26 mouse cellular contexts compared by ENCODE assay signal in the genomic region with DNA sequence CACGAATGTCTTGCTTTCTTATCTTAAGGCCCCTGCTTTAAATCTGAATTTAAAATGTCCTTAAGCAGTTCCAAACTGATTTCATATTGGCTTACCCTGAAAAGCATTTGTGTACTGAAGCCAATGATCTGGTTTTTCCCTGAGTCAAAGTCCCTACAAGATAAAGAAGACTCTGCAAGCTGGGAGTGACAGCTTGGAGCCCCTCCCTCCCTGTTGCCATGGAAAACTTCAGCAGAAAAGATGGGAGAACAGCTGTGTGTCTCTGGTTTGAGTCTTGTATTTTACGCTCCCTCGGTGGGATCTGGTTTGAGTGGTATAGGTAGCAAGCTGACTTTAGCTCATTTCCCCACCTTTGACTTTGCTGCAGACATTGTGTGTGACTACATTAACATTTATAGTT.
DNase-seq lines count a peak whose midpoint lies in the region; ATAC-seq lines count a peak whose summit lies in the region.
"Had no signal": no experiment of that assay in that cellular context is flagged by ENCODE, and none has a peak within 500 bp of the region (broad histone marks: within the 10 kb centered on the region; RNA-seq: fewer than 3 reads in every experiment).

No protein-coding gene starts in this region.

- H3K27me3 ChIP-seq in forebrain, embryonic 16.5 days (replicated peaks; ENCODE audit: control insufficient read depth, insufficient read depth, low read length): no peaks in the 10 kb centered on the region
- H3K27me3 ChIP-seq in forebrain, embryonic 10.5 days (ENCODE audit: poor library complexity, severe bottlenecking): no peaks in the 10 kb centered on the region
- H3K27me3 ChIP-seq: hindbrain, embryonic 12.5 days; intestine, embryonic 15.5 days; limb, embryonic 12.5 days; liver, embryonic 15.5 days; neural tube, embryonic 13.5 days had no signal

- H3K4me1 ChIP-seq in forebrain, embryonic 16.5 days (replicated peaks; ENCODE audit: control insufficient read depth, insufficient read depth, low read length): peaks cover 4% of the 10 kb centered on the region
- no peaks in the 10 kb centered on the region for H3K4me1 ChIP-seq in forebrain, embryonic 10.5 days
- H3K4me1 ChIP-seq: intestine, embryonic 15.5 days; limb, embryonic 12.5 days; liver, embryonic 15.5 days; neural tube, embryonic 13.5 days had no signal

- 47% methylated on average over 3 of the region's 3 CpGs for WGBS in forebrain, embryonic 16.5 days
- 87% methylated on average over 3 of the region's 3 CpGs for WGBS in forebrain, embryonic 10.5 days

- no peak overlapping the region for H3K4me2 ChIP-seq in forebrain, embryonic 16.5 days (ENCODE audit: low read length)
- H3K4me2 ChIP-seq: hindbrain, embryonic 12.5 days; intestine, embryonic 15.5 days; limb, embryonic 12.5 days; liver, embryonic 15.5 days; lung, embryonic 14.5 days; neural tube, embryonic 13.5 days had no signal

- no peaks in the 10 kb centered on the region for H3K9me3 ChIP-seq in forebrain, embryonic 16.5 days (ENCODE audit: control insufficient read depth, low read length)
- H3K9me3 ChIP-seq in forebrain, embryonic 10.5 days: no peaks in the 10 kb centered on the region
- H3K9me3 ChIP-seq: hindbrain, embryonic 12.5 days; intestine, embryonic 15.5 days; limb, embryonic 12.5 days; liver, embryonic 15.5 days; neural tube, embryonic 13.5 days had no signal

- peak; percentile 70 for ATAC-seq in forebrain, embryonic 16.5 days
- ATAC-seq: CD4-positive, CD25-positive, alpha-beta regulatory T cell, adult 4 months; hindbrain, postnatal 0 days; intestine, embryonic 15.5 days had no signal

- no peak overlapping the region for H3K4me3 ChIP-seq in forebrain, embryonic 16.5 days (replicated peaks; ENCODE audit: low read length)
- no peak overlapping the region for H3K4me3 ChIP-seq in forebrain, embryonic 10.5 days
- H3K4me3 ChIP-seq: hindbrain, embryonic 12.5 days; intestine, embryonic 15.5 days; limb, embryonic 12.5 days; liver, embryonic 15.5 days; neural tube, embryonic 13.5 days had no signal

- no peaks in the 10 kb centered on the region for H3K36me3 ChIP-seq in forebrain, embryonic 16.5 days (ENCODE audit: control insufficient read depth, insufficient read depth)
- H3K36me3 ChIP-seq in forebrain, embryonic 10.5 days (replicated peaks): no peaks in the 10 kb centered on the region
- H3K36me3 ChIP-seq: hindbrain, embryonic 12.5 days; intestine, embryonic 15.5 days; limb, embryonic 12.5 days; liver, embryonic 15.5 days; neural tube, embryonic 13.5 days had no signal

- H3K9ac ChIP-seq in forebrain, embryonic 16.5 days (replicated peaks; ENCODE audit: low read depth, low read length): no peak overlapping the region
- H3K9ac ChIP-seq: hindbrain, embryonic 12.5 days; intestine, embryonic 15.5 days; limb, embryonic 12.5 days; liver, embryonic 15.5 days; lung, embryonic 14.5 days; neural tube, embryonic 13.5 days had no signal

- no peak for DNase-seq in forebrain, embryonic 10.5 days (ENCODE audit: extremely low spot score, low spot score)
- peak; percentile 13 for DNase-seq in layer of hippocampus, adult 9-10 months (ENCODE audit: low spot score)
- DNase-seq in layer of hippocampus, adult 11-12 months (ENCODE audit: low spot score): no peak
- DNase-seq in brain, adult 2 months (ENCODE audit: low read depth, low spot score): peak; percentile 17
- DNase-seq in brain, embryonic 18.5 days (ENCODE audit: low read depth, low spot score): peak; percentile 58
- DNase-seq in spleen, postnatal 14 days (ENCODE audit: low spot score in 2 of 2): no peak
- DNase-seq in ovary, adult 18-20 months (ENCODE audit: low spot score): no peak
- DNase-seq: adrenal gland, postnatal 14 days; cerebellum, adult 8-10 months; cerebellum, postnatal 25 days; heart, postnatal 14 days; kidney, adult 8-10 months; kidney, postnatal 4 days; lung, embryonic 14.5 days; lung, postnatal 14 days; retina, postnatal 1 day; thymus, postnatal 4 days had no signal

- H3K27ac ChIP-seq in forebrain, embryonic 16.5 days (ENCODE audit: low read length): no peak overlapping the region
- H3K27ac ChIP-seq in forebrain, embryonic 10.5 days: no peak overlapping the region
- H3K27ac ChIP-seq: hindbrain, embryonic 12.5 days; hindbrain, postnatal 0 days; intestine, embryonic 15.5 days; kidney, postnatal 0 days; limb, embryonic 12.5 days; liver, embryonic 15.5 days; neural tube, embryonic 13.5 days had no signal

Comparison
In these comparisons a context has a peak if more than half of its experiments do, and no peak if none do; other contexts are left out.
1. DNase-seq: peak in layer of hippocampus, adult 9-10 months (single experiment), brain, adult 2 months (single experiment) and brain, embryonic 18.5 days (single experiment); none in forebrain, embryonic 10.5 days (single experiment), layer of hippocampus, adult 11-12 months (single experiment), spleen, postnatal 14 days (0 of 2) and ovary, adult 18-20 months (single experiment).